Mouse (Mus musculus) midbrain, embryonic 12.5 days (tissue): ENCODE results near the gene Aak1. TPM values are rescaled to one million over a fixed set of nuclear protein-coding genes. Genes with fewer than 3 reads are reported as not detected.

Source experiments
- ATAC-seq: fragments of 200-750 bp; cut with Nextera tagmentation; 2 replicates; pipeline ENCODE4 v1.8.0; 2017; ENCODE audit warnings: low read depth, moderate TSS enrichment, moderate library complexity; ENCODE audit not compliant: low FRiP score
- H3K27ac ChIP-seq: fragments of 300-500 bp; sonication (generic); replicated peaks from 2 replicates; pipeline ENCODE4 v1.5.1; 2016; ENCODE audit warnings: mild to moderate bottlenecking
- H3K27me3 ChIP-seq: fragments of 300-500 bp; sonication (generic); 2 replicates; pipeline ENCODE4 v1.6.1; 2016; ENCODE audit warnings: mild to moderate bottlenecking
- H3K36me3 ChIP-seq: fragments of 300-500 bp; sonication (generic); 2 replicates; pipeline ENCODE4 v1.6.1; 2016
- H3K4me1 ChIP-seq: fragments of 300-500 bp; sonication (generic); 2 replicates; pipeline ENCODE4 v1.6.1; 2016
- H3K4me2 ChIP-seq: fragments of 300-500 bp; sonication (generic); replicated peaks from 2 replicates; pipeline ENCODE4 v1.6.1; 2016; ENCODE audit warnings: mild to moderate bottlenecking, moderate library complexity
- H3K4me3 ChIP-seq: fragments of 300-500 bp; sonication (generic); 2 replicates; pipeline ENCODE4 v1.5.1; 2016; ENCODE audit warnings: mild to moderate bottlenecking
- H3K9ac ChIP-seq: fragments of 300-500 bp; sonication (generic); replicated peaks from 2 replicates; pipeline ENCODE4 v1.6.1; 2016; ENCODE audit warnings: mild to moderate bottlenecking, moderate library complexity
- H3K9me3 ChIP-seq: fragments of 300-500 bp; sonication (generic); 2 replicates; pipeline ENCODE4 v1.6.1; 2016; ENCODE audit warnings: mild to moderate bottlenecking
- WGBS: fragments of 180-500 bp; shearing (Covaris S2); methylation state at CpG from one replicate; pipeline ENCODE4 v1.1.7; 2016; 5-methylcytosine and 5-hydroxymethylcytosine counted together
- polyA plus RNA-seq: library from polyadenylated mRNA; unstranded; fragments of >200 nt; fragmentation: Nextera tagmentation; extraction: Ambion mirVana; gene quantifications from 2 replicates; pipeline ENCODE4 v1.2.1, GENCODE M21; 2016

Gene Aak1
- polyA plus RNA-seq, 1 experiment from 2014 or later: 30.6 TPM

GRCm38 (mm10) chr6:86940966-86941365, 91.6 kb downstream of the Aak1 start:
- no peak overlapping the region for H3K4me3 ChIP-seq
- no peak overlapping the region for H3K9ac ChIP-seq
- no peak overlapping the region for H3K27ac ChIP-seq
- WGBS: 95% methylated on average over 9 of the region's 9 CpGs
- H3K27me3 ChIP-seq: no peaks in the 10 kb centered on the region
- H3K9me3 ChIP-seq: peaks cover under 1% of the 10 kb centered on the region; the same call in 1 of the 2 replicates
- H3K4me2 ChIP-seq: no peak overlapping the region
- H3K36me3 ChIP-seq: peaks cover 46% of the 10 kb centered on the region
- no peaks in the 10 kb centered on the region for H3K4me1 ChIP-seq
- ATAC-seq: no peak

DNA sequence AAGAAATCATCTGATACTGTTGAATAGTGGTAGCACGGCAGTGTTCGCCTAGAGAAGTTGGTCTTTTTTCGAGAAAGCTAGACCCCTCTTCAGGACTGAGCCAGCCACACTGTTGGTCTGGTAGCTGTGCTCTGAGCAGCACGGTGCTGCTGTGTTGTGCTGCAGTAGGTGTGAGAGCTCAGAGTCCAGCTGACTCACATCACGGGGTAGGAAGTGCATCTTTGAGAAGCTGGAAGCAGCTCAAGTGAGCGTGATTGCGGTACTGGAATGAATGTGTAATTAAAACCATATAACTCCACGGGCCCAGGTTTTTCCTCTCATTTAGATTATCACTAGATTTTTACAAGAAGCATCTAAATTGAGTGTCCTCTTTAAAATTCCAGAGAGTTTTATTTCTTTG, 97.8 kb downstream of the Aak1 start:
- no peaks in the 10 kb centered on the region for H3K27me3 ChIP-seq
- H3K27ac ChIP-seq: no peak overlapping the region
- WGBS: 90% methylated on average over 8 of the region's 8 CpGs
- ATAC-seq: no peak
- no peak overlapping the region for H3K9ac ChIP-seq
- peaks cover 3% of the 10 kb centered on the region; the same call in 1 of the 2 replicates for H3K4me1 ChIP-seq
- no peak overlapping the region for H3K4me2 ChIP-seq
- peaks cover 26% of the 10 kb centered on the region for H3K36me3 ChIP-seq
- no peak overlapping the region for H3K4me3 ChIP-seq
- no peaks in the 10 kb centered on the region for H3K9me3 ChIP-seq

GRCm38 (mm10) chr6:86948746-86949145, 99.4 kb downstream of the Aak1 start:
- H3K4me2 ChIP-seq: no peak overlapping the region
- peaks cover 26% of the 10 kb centered on the region for H3K36me3 ChIP-seq
- no peaks in the 10 kb centered on the region for H3K9me3 ChIP-seq
- no peak for ATAC-seq
- WGBS: 88% methylated on average over 2 of the region's 2 CpGs
- H3K9ac ChIP-seq: no peak overlapping the region
- H3K4me3 ChIP-seq: no peak overlapping the region
- no peaks in the 10 kb centered on the region for H3K27me3 ChIP-seq
- H3K4me1 ChIP-seq: peaks cover 3% of the 10 kb centered on the region; the same call in 1 of the 2 replicates
- H3K27ac ChIP-seq: no peak overlapping the region

- Histone ChIP-seq H3K4me2 (no peak overlapping the region), H3K36me3 (peaks cover 28% of the 10 kb centered on the region), H3K27ac (no peak overlapping the region), H3K27me3 (no peaks in the 10 kb centered on the region), H3K9ac (no peak overlapping the region), H3K4me3 (no peak overlapping the region), H3K9me3 (no peaks in the 10 kb centered on the region), H3K4me1 (peaks cover 3% of the 10 kb centered on the region; the same call in 1 of the 2 replicates)
- 93% methylated on average over 1 of the region's 1 CpGs for WGBS
- ATAC-seq: no peak
Measured at GRCm38 (mm10) chr6:86950141-86950540, 100.8 kb downstream of the Aak1 start.

- Histone ChIP-seq H3K36me3 (peaks cover 27% of the 10 kb centered on the region), H3K9ac (no peak overlapping the region), H3K9me3 (no peaks in the 10 kb centered on the region), H3K4me2 (no peak overlapping the region), H3K27ac (no peak overlapping the region), H3K4me3 (no peak overlapping the region), H3K27me3 (no peaks in the 10 kb centered on the region), H3K4me1 (peaks cover 3% of the 10 kb centered on the region; the same call in 1 of the 2 replicates)
- 76% methylated on average over 1 of the region's 1 CpGs for WGBS
- ATAC-seq: no peak
Measured at GRCm38 (mm10) chr6:86950733-86951255, 101.5 kb downstream of the Aak1 start.

GRCm38 (mm10) chr6:86955741-86956140, 106.4 kb downstream of the Aak1 start:
- no peak overlapping the region for H3K4me2 ChIP-seq
- WGBS: 91% methylated on average over 3 of the region's 3 CpGs
- no peak overlapping the region for H3K4me3 ChIP-seq
- no peaks in the 10 kb centered on the region for H3K4me1 ChIP-seq
- H3K9ac ChIP-seq: no peak overlapping the region
- H3K27ac ChIP-seq: no peak overlapping the region
- peaks cover 56% of the 10 kb centered on the region for H3K36me3 ChIP-seq
- ATAC-seq: no peak
- H3K27me3 ChIP-seq: no peaks in the 10 kb centered on the region
- H3K9me3 ChIP-seq: no peaks in the 10 kb centered on the region

GRCm38 (mm10) chr6:86956206-86956605, 106.9 kb downstream of the Aak1 start:
- Histone ChIP-seq H3K4me1 (no peaks in the 10 kb centered on the region), H3K9me3 (no peaks in the 10 kb centered on the region), H3K27ac (no peak overlapping the region), H3K27me3 (no peaks in the 10 kb centered on the region), H3K4me2 (no peak overlapping the region), H3K36me3 (peaks cover 56% of the 10 kb centered on the region), H3K9ac (no peak overlapping the region), H3K4me3 (no peak overlapping the region)
- ATAC-seq: no peak

- 63% methylated on average over 1 of the region's 1 CpGs for WGBS
- H3K4me3 ChIP-seq: no peak overlapping the region
- H3K4me1 ChIP-seq: no peaks in the 10 kb centered on the region
- H3K9ac ChIP-seq: no peak overlapping the region
- H3K36me3 ChIP-seq: peaks cover 65% of the 10 kb centered on the region
- no peaks in the 10 kb centered on the region for H3K27me3 ChIP-seq
- H3K9me3 ChIP-seq: no peaks in the 10 kb centered on the region
- H3K4me2 ChIP-seq: no peak overlapping the region
- H3K27ac ChIP-seq: no peak overlapping the region
- no peak for ATAC-seq
Measured at GRCm38 (mm10) chr6:86959006-86959405, 109.7 kb downstream of the Aak1 start.

GRCm38 (mm10) chr6:86963987-86964685, 114.8 kb downstream of the Aak1 start:
- no peak overlapping the region for H3K9ac ChIP-seq
- no peaks in the 10 kb centered on the region for H3K27me3 ChIP-seq
- H3K9me3 ChIP-seq: no peaks in the 10 kb centered on the region
- H3K36me3 ChIP-seq: peaks cover 81% of the 10 kb centered on the region
- no peak overlapping the region for H3K4me3 ChIP-seq
- WGBS: 93% methylated on average over 7 of the region's 7 CpGs
- no peak overlapping the region for H3K27ac ChIP-seq
- H3K4me2 ChIP-seq: no peak overlapping the region
- no peak for ATAC-seq
- no peaks in the 10 kb centered on the region for H3K4me1 ChIP-seq

GRCm38 (mm10) chr6:86967166-86967565, 117.8 kb downstream of the Aak1 start:
- ATAC-seq: no peak
- 86% methylated on average over 2 of the region's 2 CpGs for WGBS
- H3K9ac ChIP-seq: no peak overlapping the region
- H3K27me3 ChIP-seq: no peaks in the 10 kb centered on the region
- H3K4me2 ChIP-seq: no peak overlapping the region
- no peak overlapping the region for H3K27ac ChIP-seq
- H3K4me1 ChIP-seq: no peaks in the 10 kb centered on the region
- H3K9me3 ChIP-seq: no peaks in the 10 kb centered on the region
- H3K4me3 ChIP-seq: no peak overlapping the region
- H3K36me3 ChIP-seq: peaks cover 86% of the 10 kb centered on the region

DNA sequence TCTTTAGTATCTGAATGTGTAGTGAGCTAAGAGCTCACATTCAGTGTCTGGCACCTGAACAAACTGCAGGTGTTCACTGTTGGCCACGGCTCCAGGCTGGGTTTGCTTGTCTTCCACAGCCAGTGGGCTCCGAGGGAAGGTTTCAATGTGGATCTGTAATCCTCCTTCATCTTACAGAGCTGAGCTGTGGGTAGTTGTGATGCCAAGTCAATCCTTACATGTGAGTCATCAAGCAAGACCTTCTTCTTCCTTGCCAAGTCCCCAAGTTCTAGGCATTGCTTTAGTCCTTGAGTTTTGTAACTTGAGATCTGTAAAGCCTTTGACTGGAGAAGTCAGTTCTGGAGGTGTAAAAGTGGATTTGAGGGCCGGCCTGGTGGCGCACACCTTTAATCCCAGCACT, 124.6 kb downstream of the Aak1 start:
- Histone ChIP-seq H3K4me2 (no peak overlapping the region), H3K36me3 (peaks cover 55% of the 10 kb centered on the region), H3K4me3 (no peak overlapping the region), H3K4me1 (no peaks in the 10 kb centered on the region), H3K27me3 (no peaks in the 10 kb centered on the region), H3K27ac (no peak overlapping the region), H3K9me3 (no peaks in the 10 kb centered on the region), H3K9ac (no peak overlapping the region)
- 98% methylated on average over 4 of the region's 4 CpGs for WGBS
- no peak for ATAC-seq

DNA sequence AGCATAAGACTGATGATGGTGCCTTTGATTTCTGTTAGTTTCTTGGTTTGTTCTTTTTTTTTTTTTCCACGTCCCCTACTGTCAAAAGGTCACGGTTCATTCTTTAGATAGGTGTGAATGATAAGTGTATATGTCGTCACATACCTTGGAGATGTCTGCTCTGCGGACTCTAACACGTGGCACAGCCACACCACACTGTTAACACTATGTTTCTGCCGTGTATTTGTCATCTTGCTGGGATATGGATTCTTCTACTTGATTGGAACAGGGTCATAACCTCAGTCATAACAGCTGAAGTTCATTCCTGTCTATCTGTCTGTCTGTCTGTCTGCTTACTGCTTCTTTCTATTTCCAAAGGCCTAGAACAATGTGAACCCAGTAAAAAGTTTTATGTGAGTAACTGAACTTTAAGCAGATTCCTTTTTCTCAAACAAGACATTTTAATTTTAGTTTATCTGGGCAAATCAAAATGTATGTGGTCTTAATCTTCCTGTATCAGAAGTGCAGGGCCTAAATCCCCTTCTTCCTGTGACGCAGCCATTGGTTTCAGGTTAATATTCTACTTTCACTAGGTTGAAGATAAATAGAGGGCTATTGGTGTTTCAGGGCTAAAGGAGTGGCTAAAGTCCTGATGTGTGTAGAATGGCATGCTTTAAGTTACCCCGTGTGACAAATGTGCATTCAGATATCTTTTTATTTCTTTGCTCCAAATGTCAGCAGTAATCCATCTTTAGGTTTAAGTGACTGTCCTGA, 129.0 kb downstream of the Aak1 start:
- no peak for ATAC-seq
- peaks cover 23% of the 10 kb centered on the region for H3K36me3 ChIP-seq
- 93% methylated on average over 8 of the region's 8 CpGs for WGBS

More for the DNA sequence above, 129.0 kb downstream of the Aak1 start:
- H3K9me3 ChIP-seq: no peaks in the 10 kb centered on the region
- no peak overlapping the region for H3K27ac ChIP-seq
- H3K4me3 ChIP-seq: no peak overlapping the region
- H3K27me3 ChIP-seq: no peaks in the 10 kb centered on the region
- no peak overlapping the region for H3K9ac ChIP-seq
- H3K4me2 ChIP-seq: no peak overlapping the region
- H3K4me1 ChIP-seq: no peaks in the 10 kb centered on the region
